Mouse (Mus musculus) urinary bladder, postnatal 36 days (tissue): Measurements from ENCODE around the gene Col28a1.
A peak's percentile ranks its signal among the peaks of the same experiment; 100 is the strongest.

Experiments
- DNase-seq, 2 experiments: peaks; one replicate each; pipeline ENCODE4 v3.0.0; 2022; ENCODE audit warnings: low spot score in 2 of 2, mixed read lengths in 1 of 2

The Col28a1 gene

DNA sequence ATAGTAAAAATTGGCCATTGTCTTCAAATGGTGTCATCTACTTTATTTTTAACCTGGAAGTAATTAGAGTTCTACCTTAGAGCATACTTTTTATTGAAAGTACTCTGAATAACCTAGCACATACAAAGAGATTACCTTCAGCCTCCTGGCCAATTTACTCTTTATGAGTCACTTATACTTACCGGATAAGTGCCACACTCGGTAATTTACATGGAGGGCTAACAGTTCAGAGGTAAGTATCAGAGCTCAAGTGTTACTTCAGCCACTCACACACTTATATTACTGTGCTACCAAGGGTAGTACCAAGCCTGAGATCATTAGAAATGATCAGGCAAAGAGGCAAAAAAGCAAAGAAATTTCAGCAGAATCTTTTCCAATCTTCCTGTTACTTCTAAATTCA lies 73.8 kb downstream of the Col28a1 start:
- no peak for DNase-seq

GRCm38 (mm10) chr6:8105870-8106706 lies 86.3 kb downstream of the Col28a1 start:
- DNase-seq, result no peak

DNA sequence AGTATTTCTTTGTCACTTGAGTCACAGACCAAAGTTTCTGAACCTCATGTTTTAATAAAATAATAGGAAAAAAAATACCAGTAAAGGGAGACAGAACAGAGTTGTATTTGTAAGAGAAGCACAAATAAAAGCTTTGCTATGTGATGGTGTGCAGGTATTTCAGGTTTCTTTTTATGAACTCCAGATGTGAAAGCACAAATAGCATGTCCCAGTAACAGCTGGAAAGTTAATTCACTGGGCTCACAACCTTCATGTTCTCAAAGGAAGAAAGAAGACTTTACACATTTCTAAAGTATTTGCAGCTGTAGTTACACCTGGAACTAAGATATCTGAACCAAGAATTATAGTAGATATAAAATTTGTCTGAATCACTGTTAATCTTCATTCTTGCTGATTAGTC lies 91.2 kb downstream of the Col28a1 start:
- DNase-seq, result no peak

- DNase-seq, result no peak
Observed at GRCm38 (mm10) chr6:8095856-8096255, 96.6 kb downstream of the Col28a1 start.

DNA sequence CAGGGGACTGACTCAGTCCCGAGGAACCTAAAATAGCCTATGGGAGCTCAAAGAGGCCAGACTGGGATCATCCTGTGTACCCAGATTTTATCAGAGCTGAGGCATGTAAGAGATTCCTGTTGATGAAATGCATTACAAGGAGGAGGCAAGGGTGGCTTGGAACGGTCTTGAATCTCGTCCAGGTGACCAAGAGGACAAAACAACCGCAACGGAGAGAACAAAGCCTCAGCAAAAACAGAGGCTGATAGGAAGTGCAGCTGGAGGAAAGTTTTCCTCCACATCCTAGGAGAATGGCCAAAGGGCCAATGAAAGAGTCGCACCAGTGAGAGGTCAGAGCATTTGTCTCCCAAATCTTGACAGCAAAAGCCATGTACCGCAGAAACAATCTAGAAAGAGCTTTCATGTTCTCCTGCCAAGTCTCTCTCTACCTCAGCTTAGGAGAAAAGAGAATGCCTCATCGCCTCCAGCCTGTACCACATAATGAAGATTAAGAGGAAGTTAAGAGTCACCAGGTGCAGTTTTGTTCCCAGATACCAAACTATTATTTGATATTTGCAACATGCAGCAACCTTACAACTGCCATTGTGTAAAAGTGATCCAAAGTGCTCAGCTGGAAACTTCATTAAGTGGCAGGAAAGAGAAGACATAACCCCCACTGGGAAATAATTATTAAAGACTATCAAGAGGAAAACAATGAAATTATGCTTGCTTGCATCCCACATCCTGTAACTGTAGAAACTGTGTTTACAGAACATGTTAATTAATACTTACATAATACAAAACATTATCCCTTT lies 98.1 kb downstream of the Col28a1 start:
- DNase-seq, result no peak

- DNase-seq, result no peak
Observed at GRCm38 (mm10) chr6:8093556-8093955, 98.9 kb downstream of the Col28a1 start.

DNA sequence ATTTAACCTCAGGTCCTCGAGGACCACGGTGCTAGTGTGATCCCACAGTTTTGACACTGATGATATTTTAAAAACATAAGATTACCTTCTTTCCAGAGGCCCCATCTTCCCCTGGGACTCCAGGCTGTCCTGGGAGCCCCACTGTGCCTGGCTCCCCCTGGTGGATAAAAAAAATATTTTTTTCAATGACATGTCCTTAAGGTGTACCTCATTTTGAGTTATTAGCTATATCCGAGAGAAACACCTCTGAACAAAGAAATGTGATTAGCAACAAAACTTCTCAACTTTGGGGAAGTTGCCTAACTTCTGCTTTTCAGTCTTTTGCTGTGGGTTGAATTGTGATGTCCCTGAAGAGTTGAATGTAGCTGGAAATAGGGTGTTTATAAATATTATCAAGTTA lies 105.6 kb downstream of the Col28a1 start:
- DNase-seq, result no peak

GRCm38 (mm10) chr6:8084806-8085205 lies 107.6 kb downstream of the Col28a1 start:
- DNase-seq, result no peak

DNA sequence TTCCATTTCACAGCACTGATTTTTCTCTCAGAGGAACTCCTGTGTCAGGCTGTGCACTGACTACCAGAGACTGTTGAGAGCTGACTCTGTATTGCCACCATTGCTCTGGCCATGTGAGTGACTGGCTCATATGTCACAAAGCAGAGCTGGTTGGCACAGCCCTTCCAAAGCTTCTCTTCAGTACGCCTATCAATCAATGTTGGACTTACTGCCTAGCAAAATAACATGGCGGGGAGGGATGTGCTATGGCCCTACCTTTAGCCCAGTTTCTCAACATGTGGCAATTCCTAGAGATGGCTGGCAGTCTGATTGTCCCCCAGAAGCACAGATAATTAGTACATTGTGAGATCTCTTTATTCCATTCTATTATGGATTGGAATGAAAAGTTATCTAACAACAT lies 109.2 kb downstream of the Col28a1 start:
- no peak for DNase-seq

DNA sequence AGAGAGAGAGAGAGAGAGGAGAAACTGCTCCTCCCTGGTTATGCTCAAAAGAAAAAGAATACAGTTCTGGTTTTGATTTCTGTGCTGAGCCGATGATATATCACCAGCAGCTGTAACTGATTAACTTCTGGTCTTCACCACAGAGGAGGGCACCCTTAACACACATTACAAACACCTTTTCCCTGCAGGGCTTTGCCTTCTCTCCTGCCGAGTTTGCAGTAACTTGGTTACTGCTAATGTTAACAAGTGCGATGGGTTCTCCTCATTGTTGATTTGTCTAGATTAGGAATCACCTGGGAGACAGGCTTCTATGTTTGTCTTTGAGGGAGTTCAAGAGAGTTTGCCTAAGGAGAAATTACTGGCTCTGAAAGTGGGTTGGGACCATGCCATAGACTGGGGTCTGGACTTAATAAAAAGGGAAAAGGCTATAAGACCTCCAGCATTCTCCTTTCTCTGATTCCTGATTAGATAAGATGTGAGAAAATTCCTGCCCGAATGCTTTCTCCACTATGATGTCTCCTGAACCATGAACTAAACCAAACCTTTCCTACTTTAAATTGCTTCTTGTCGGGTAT lies 114.8 kb downstream of the Col28a1 start:
- DNase-seq, result no peak

- DNase-seq, result no peak
Observed at GRCm38 (mm10) chr6:8074914-8075313, 117.5 kb downstream of the Col28a1 start.

GRCm38 (mm10) chr6:8068979-8069378 lies 123.4 kb downstream of the Col28a1 start:
- DNase-seq, result no peak

- no peak for DNase-seq
Observed at GRCm38 (mm10) chr6:8068394-8068793, 124.0 kb downstream of the Col28a1 start.

DNA sequence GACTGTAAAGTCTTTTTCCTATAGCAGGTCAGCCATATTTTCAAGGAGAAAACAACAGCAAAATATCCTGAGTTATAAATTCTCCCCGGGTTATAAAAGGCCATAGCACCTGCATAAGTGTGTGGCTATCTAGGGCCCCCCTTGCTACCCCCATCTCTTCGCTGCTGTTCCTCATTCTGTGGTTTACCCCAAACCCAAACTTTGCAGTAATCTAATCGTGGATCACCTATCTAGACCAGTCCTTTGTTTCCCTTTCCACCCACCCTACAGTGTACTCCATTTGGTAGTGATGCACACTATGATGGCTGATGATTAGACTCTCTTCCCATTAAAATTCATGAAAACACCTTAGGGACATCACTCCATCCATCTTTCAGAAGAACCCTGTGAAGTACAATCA lies 125.3 kb downstream of the Col28a1 start:
- no peak for DNase-seq

GRCm38 (mm10) chr6:8066208-8066607 lies 126.2 kb downstream of the Col28a1 start:
- peak; percentile 15 to 20 for DNase-seq

- DNase-seq, result no peak
Observed at GRCm38 (mm10) chr6:8059199-8059598, 133.2 kb downstream of the Col28a1 start.

DNA sequence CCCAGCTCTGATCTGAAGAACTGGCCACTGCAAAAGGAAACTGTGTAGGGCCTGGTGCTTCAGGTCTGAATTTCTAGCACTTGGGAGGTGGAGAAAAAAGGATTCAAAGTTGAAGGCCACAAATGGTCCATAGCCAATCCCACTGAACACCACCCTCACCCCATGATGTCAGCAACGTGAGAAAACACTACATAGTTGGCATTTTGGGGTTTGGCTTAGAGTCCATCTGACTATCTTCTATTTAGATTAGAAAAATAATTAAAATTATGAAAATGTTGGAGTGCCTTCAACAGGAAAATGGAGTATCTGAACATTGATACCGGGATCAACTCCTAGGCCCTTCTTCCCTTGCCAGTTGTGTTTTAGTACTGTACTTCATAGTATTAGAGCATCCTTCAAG lies 144.2 kb downstream of the Col28a1 start:
- DNase-seq, result no peak

- no peak for DNase-seq
Observed at GRCm38 (mm10) chr6:8046446-8046845, 146.0 kb downstream of the Col28a1 start.

DNA sequence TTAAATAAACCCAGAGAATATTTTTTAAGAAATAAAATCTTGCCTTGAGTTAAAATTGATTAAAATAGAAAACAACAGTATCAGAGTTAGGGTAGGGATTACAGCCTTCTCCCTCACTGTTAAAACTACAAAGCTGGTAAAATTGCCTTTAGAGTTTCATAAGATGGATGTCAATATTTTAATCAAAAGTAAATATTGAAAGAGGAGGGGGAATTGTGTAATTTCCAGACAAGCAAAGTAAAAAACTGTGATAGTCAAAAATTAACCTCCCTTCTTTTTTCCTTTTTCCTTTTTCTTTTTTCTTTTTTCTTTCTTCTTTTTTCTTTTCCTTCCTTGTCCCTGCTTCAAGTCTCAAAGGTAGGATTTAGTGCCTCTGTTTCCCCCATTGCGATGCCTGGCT lies 146.6 kb downstream of the Col28a1 start:
- no peak for DNase-seq

DNA sequence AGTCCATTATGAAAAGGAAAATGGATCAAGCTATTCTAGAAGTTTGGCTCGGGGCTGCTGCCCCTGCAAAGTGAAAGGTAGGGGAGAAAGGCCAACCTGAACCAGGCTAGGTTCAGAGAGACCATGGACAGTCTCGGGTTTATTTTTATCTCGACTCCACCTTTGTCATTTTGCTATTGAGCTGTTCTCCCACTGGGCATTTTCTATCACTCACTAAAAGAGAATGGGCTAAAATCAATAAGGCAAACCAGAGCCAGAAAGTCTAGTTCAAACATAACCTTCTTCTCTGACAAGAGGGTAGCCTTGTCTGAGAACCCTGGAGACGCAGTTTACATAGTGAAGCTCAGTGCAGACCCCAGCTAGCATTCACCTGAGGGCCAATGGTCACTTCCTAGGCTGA lies 163.7 kb downstream of the Col28a1 start:
- no peak for DNase-seq

- no peak for DNase-seq
Observed at GRCm38 (mm10) chr6:8025332-8026129, 166.9 kb downstream of the Col28a1 start.

GRCm38 (mm10) chr6:8023527-8023926 lies 168.9 kb downstream of the Col28a1 start:
- DNase-seq, result no peak
